Mouse (Mus musculus) thymus, adult 2 months (tissue): ENCODE results near the gene Ywhah. TPM values are rescaled to one million over a fixed set of nuclear protein-coding genes. Genes with fewer than 3 reads are reported as not detected.

ENCODE experiments used
- DNase-seq: peaks from one replicate; pipeline ENCODE4 v3.0.0; 2021
- H3K27ac ChIP-seq: fragments of 200-500 bp; 2 replicates; pipeline ENCODE4 v1.5.1; 2012; ENCODE audit warnings: low read length, control low read depth; ENCODE audit not compliant: control insufficient read depth, insufficient read depth
- H3K27me3 ChIP-seq: fragments of 200-500 bp; 2 replicates; pipeline ENCODE4 v1.6.1; 2012; ENCODE audit warnings: mild to moderate bottlenecking, low read length, moderate library complexity, mixed read lengths; ENCODE audit not compliant: control insufficient read depth, insufficient read depth
- H3K36me3 ChIP-seq: fragments of 200-500 bp; 2 replicates; pipeline ENCODE4 v1.6.1; 2012; ENCODE audit warnings: mild to moderate bottlenecking, low read length, moderate library complexity; ENCODE audit not compliant: control insufficient read depth, insufficient read depth
- H3K4me1 ChIP-seq: fragments of 200-500 bp; replicated peaks from 2 replicates; pipeline ENCODE4 v1.6.1; 2012; ENCODE audit warnings: low read length; ENCODE audit not compliant: control insufficient read depth, insufficient read depth
- H3K4me3 ChIP-seq: fragments of 200-500 bp; 2 replicates; pipeline ENCODE4 v1.5.1; 2012; ENCODE audit warnings: mild to moderate bottlenecking, low read length, control low read depth, moderate library complexity; ENCODE audit not compliant: control insufficient read depth, insufficient read depth
- CTCF ChIP-seq: fragments of 200-500 bp; IDR thresholded peaks from 2 replicates; pipeline ENCODE4 v1.5.1; 2012; ENCODE audit warnings: mild to moderate bottlenecking, control low read depth, low read length, moderate library complexity, borderline replicate concordance; ENCODE audit not compliant: control insufficient read depth, poor library complexity, insufficient read depth; ENCODE audit errors: extremely low read depth
- POLR2A ChIP-seq: fragments of 200-500 bp; IDR thresholded peaks from 2 replicates; pipeline ENCODE4 v1.6.1; 2012; ENCODE audit warnings: mild to moderate bottlenecking, low read length, control low read depth, moderate library complexity; ENCODE audit not compliant: control insufficient read depth, poor library complexity, insufficient read depth; ENCODE audit errors: extremely low read depth
- WGBS: fragments of 180-500 bp; shearing (Covaris S2); methylation state at CpG from one replicate; pipeline ENCODE4 v1.1.7; 2018; 5-methylcytosine and 5-hydroxymethylcytosine counted together
- polyA plus RNA-seq: library from polyadenylated mRNA; depleted of rRNA; stranded (reverse); fragments of >200 nt; gene quantifications from 2 replicates; pipeline ENCODE4 v1.2.3, GENCODE M21; 2012; rRNA removed

The Ywhah gene
- 171 and 214 TPM in 2 replicates for polyA plus RNA-seq

GRCm38 (mm10) chr5:33018561-33019425, at the start of gene Ywhah:
Gene Ywhah, plus strand, starts transcription at chr5:33018816.
- H3K27me3 ChIP-seq, result no peaks in the 10 kb centered on the region
- peaks cover 3% of the 10 kb centered on the region; the same call in 1 of the 2 replicates for H3K36me3 ChIP-seq
- WGBS, result under 1% methylated on average over 111 of the region's 121 CpGs
- peak within 1 kb of the TSS; percentile 76 for H3K27ac ChIP-seq
- peak; percentile 96 for DNase-seq
- H3K4me3 ChIP-seq, result peak within 1 kb of the TSS; percentile 77
- TF ChIP-seq POLR2A (peak; percentile 90), CTCF (peak; percentile 41; the same call in 1 of the 2 replicates)
- peaks cover 5% of the 10 kb centered on the region for H3K4me1 ChIP-seq

DNA sequence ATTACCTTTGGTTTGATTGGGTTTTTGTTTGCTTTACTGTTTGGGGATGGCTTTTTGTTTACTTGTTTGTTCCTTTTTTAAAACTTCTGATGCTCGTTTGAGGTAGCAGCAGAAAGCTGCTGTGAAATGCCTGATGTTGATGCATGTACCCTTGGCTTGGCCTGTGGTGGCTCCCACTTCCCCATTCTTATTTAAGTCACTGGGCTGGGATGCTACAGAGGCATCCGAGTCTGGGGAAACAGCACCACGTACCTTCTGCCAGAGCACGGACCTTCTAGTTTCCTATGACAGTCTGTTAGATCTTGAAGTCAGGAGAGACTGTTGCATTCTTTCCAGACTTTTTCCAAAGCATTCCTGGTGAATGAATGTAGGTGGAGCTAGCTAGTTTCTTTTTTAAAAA, 42.1 kb upstream of the Ywhah start:
- Histone ChIP-seq H3K27ac (no peak overlapping the region), H3K36me3 (peaks cover 17% of the 10 kb centered on the region), H3K27me3 (no peaks in the 10 kb centered on the region), H3K4me1 (no peaks in the 10 kb centered on the region), H3K4me3 (no peak overlapping the region)
- no peak for DNase-seq
- no peak for TF ChIP-seq POLR2A
- no peak for TF ChIP-seq CTCF
- WGBS, result 65% methylated on average over 4 of the region's 4 CpGs

- Histone ChIP-seq H3K27ac (no peak overlapping the region), H3K4me1 (no peaks in the 10 kb centered on the region), H3K4me3 (no peak overlapping the region), H3K36me3 (peaks cover 20% of the 10 kb centered on the region), H3K27me3 (no peaks in the 10 kb centered on the region)
- no peak for TF ChIP-seq POLR2A
- TF ChIP-seq CTCF, result no peak
- DNase-seq, result no peak
These were observed 41.4 kb upstream of the Ywhah start for GRCm38 (mm10) chr5:32977179-32977578.

DNA sequence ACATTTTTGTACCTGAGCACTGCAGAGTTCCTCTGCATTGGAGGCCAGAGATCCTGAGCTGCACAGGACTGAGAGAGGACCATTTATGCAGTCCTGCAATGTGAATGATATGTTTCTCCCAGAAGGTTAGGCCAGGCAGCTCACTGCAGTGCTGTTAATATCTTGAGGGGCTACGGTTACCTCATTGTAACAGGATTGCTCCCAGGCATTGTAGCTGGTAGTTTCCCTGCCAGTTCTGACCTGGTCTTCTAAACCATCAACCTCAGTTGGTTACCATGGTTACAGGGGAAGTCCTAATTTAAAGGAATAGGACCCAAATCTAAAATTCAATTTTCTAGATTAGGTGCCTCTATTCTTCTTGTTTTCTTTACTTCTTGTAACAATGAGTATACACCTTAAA, 33.2 kb upstream of the Ywhah start:
- H3K27ac ChIP-seq, result no peak overlapping the region
- no peak overlapping the region for H3K4me3 ChIP-seq
- H3K27me3 ChIP-seq, result no peaks in the 10 kb centered on the region
- DNase-seq, result no peak
- H3K4me1 ChIP-seq, result 0 out of 2 replicates have a peak, but pooled peaks cover 2% of the 10 kb centered on the region
- TF ChIP-seq POLR2A (no peak), CTCF (no peak)
- WGBS, result 94% methylated on average over 1 of the region's 1 CpGs
- peaks cover 23% of the 10 kb centered on the region for H3K36me3 ChIP-seq

- TF ChIP-seq POLR2A (no peak), CTCF (no peak)
- no peaks in the 10 kb centered on the region for H3K27me3 ChIP-seq
- peaks cover 12% of the 10 kb centered on the region; the same call in 1 of the 2 replicates for H3K36me3 ChIP-seq
- no peak overlapping the region for H3K27ac ChIP-seq
- WGBS, result 88% methylated on average over 1 of the region's 1 CpGs
- no peak overlapping the region for H3K4me3 ChIP-seq
- DNase-seq, result no peak
- H3K4me1 ChIP-seq, result 0 out of 2 replicates have a peak, but pooled peaks cover 2% of the 10 kb centered on the region
These were observed 30.7 kb upstream of the Ywhah start for GRCm38 (mm10) chr5:32987873-32988272.

- DNase-seq, result no peak
- Histone ChIP-seq H3K27me3 (no peaks in the 10 kb centered on the region), H3K27ac (no peak overlapping the region), H3K4me1 (no peaks in the 10 kb centered on the region), H3K4me3 (no peak overlapping the region), H3K36me3 (no peaks in the 10 kb centered on the region)
- TF ChIP-seq CTCF, result no peak
- TF ChIP-seq POLR2A, result no peak
- 86% methylated on average over 13 of the region's 13 CpGs for WGBS
These were observed 28.5 kb upstream of the Ywhah start for GRCm38 (mm10) chr5:32989959-32990640.

DNA sequence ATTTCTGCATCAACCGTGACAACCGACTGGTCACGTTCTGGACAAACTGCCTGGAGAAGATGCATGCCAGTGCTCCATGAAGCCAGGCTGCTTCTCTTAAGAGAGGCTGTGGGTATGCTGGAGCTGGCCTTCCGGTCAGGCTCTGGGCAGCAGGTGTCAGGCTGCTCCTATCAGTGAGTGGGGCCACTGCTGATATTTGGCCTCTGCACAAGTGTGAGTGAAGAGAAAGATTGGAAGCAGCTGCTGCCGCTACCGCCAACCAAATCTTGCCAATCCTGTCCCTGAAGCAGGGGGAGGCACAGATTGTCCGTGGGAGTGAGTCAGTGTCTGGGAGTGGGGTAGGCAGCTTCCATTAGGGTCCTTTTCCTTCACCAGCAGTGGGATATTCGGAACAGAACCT, 27.5 kb upstream of the Ywhah start:
- no peaks in the 10 kb centered on the region for H3K4me1 ChIP-seq
- no peak overlapping the region for H3K4me3 ChIP-seq
- no peak for DNase-seq
- H3K36me3 ChIP-seq, result no peaks in the 10 kb centered on the region
- no peak overlapping the region for H3K27ac ChIP-seq
- 95% methylated on average over 8 of the region's 8 CpGs for WGBS
- H3K27me3 ChIP-seq, result no peaks in the 10 kb centered on the region
- no peak for TF ChIP-seq CTCF
- TF ChIP-seq POLR2A, result no peak
